Mouse (Mus musculus) intestine, embryonic 14.5 days (tissue): ENCODE results near the gene Slc44a1. TPM values are rescaled to one million over a fixed set of nuclear protein-coding genes. Genes with fewer than 3 reads are reported as not detected.

ENCODE experiments used
- ATAC-seq: fragments of 200-750 bp; cut with Nextera tagmentation; replicated peaks from 2 replicates; pipeline ENCODE4 v1.8.0; 2017; ENCODE audit warnings: low read depth, moderate number of reproducible peaks, moderate TSS enrichment, moderate library complexity; ENCODE audit not compliant: low FRiP score, low TSS enrichment
- DNase-seq: peaks from one replicate; pipeline ENCODE4 v3.0.0-alpha.2; 2018; ENCODE audit warnings: low spot score
- H3K27ac ChIP-seq: fragments of 300-500 bp; sonication (generic); 2 replicates; pipeline ENCODE4 v1.5.1; 2014; ENCODE audit warnings: low read depth, mild to moderate bottlenecking, control low read depth
- H3K27me3 ChIP-seq: fragments of 300-500 bp; sonication (generic); replicated peaks from 2 replicates; pipeline ENCODE4 v1.6.1; 2014; ENCODE audit warnings: low read length, control low read depth; ENCODE audit not compliant: control insufficient read depth, insufficient read depth
- H3K36me3 ChIP-seq: fragments of 300-500 bp; sonication (generic); 2 replicates; pipeline ENCODE4 v1.6.1; 2014; ENCODE audit warnings: low read length, control low read depth; ENCODE audit not compliant: control insufficient read depth, insufficient read depth
- H3K4me1 ChIP-seq: fragments of 300-500 bp; sonication (generic); replicated peaks from 2 replicates; pipeline ENCODE4 v1.6.1; 2014; ENCODE audit warnings: low read length, control low read depth, mixed read lengths; ENCODE audit not compliant: control insufficient read depth, insufficient read depth
- H3K4me2 ChIP-seq: fragments of 300-500 bp; sonication (generic); 2 replicates; pipeline ENCODE4 v1.6.1; 2014; ENCODE audit warnings: low read length
- H3K4me3 ChIP-seq: fragments of 300-500 bp; sonication (generic); 2 replicates; pipeline ENCODE4 v1.5.1; 2014; ENCODE audit warnings: low read depth, low read length, control low read depth, mixed read lengths
- H3K9ac ChIP-seq: fragments of 300-500 bp; sonication (generic); 2 replicates; pipeline ENCODE4 v1.6.1; 2014; ENCODE audit warnings: mild to moderate bottlenecking, low read length
- H3K9me3 ChIP-seq: fragments of 300-500 bp; sonication (generic); 2 replicates; pipeline ENCODE4 v1.6.1; 2016; ENCODE audit warnings: low read length, control low read depth; ENCODE audit not compliant: control insufficient read depth
- WGBS: fragments of 180-500 bp; shearing (Covaris S2); extraction: QIAGEN DNeasy Blood & Tissue Kit; methylation state at CpG from one replicate; pipeline ENCODE4 v1.1.7; 2014; 5-methylcytosine and 5-hydroxymethylcytosine counted together
- polyA plus RNA-seq: library from polyadenylated mRNA; unstranded; fragments of >200 nt; fragmentation: Nextera tagmentation; extraction: Ambion mirVana; gene quantifications from 2 replicates; pipeline ENCODE4 v1.2.1, GENCODE M21; 2014

The Slc44a1 gene
- polyA plus RNA-seq, 1 experiment from 2014 or later = 75.1 TPM

GRCm38 (mm10) chr4:53452976-53453889 is 13.0 kb downstream of the Slc44a1 start:
- Histone ChIP-seq H3K27ac (peak overlapping the region; percentile 55), H3K9ac (no peak overlapping the region), H3K4me2 (no peak overlapping the region), H3K4me3 (no peak overlapping the region), H3K9me3 (no peaks in the 10 kb centered on the region), H3K27me3 (no peaks in the 10 kb centered on the region), H3K4me1 (peaks cover 15% of the 10 kb centered on the region), H3K36me3 (no peaks in the 10 kb centered on the region)
- DNase-seq (no peak), ATAC-seq (no peak; the same call in 1 of the 2 replicates)
- WGBS = 42% methylated on average over 10 of the region's 10 CpGs

GRCm38 (mm10) chr4:53455885-53456284 is 15.7 kb downstream of the Slc44a1 start:
- DNase-seq (no peak), ATAC-seq (no peak)
- 77% methylated on average over 2 of the region's 2 CpGs for WGBS

DNA sequence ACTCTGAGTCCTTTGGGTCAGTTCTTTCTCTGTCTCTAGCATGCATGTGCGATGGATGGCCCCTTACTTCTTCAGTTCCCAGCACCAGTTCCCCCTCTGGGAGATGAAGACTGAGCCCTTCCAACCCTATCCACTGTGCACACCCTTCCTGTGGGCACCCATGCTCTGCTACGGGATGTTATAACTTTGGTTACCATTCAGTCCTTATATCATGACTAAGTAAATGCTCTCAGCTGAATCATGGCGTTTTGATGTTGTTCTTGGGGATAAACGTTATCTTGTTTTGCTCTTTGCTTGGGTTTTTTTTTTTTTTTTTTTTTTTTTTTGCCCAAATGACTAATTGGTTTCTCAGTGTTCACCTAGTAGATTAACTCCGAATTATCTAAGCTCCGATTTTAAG is 16.4 kb downstream of the Slc44a1 start:
- Histone ChIP-seq H3K4me1 (peaks cover 14% of the 10 kb centered on the region), H3K4me3 (no peak overlapping the region), H3K36me3 (no peaks in the 10 kb centered on the region), H3K9me3 (no peaks in the 10 kb centered on the region), H3K27ac (no peak overlapping the region), H3K4me2 (no peak overlapping the region), H3K27me3 (no peaks in the 10 kb centered on the region), H3K9ac (no peak overlapping the region)
- WGBS = 86% methylated on average over 6 of the region's 6 CpGs
- no peak for DNase-seq
- ATAC-seq = no peak

More at GRCm38 (mm10) chr4:53455885-53456284, 15.7 kb downstream of the Slc44a1 start:
- Histone ChIP-seq H3K9me3 (no peaks in the 10 kb centered on the region), H3K36me3 (no peaks in the 10 kb centered on the region), H3K4me3 (no peak overlapping the region), H3K4me1 (peaks cover 15% of the 10 kb centered on the region), H3K4me2 (no peak overlapping the region), H3K27me3 (no peaks in the 10 kb centered on the region), H3K9ac (no peak overlapping the region), H3K27ac (no peak overlapping the region)

DNA sequence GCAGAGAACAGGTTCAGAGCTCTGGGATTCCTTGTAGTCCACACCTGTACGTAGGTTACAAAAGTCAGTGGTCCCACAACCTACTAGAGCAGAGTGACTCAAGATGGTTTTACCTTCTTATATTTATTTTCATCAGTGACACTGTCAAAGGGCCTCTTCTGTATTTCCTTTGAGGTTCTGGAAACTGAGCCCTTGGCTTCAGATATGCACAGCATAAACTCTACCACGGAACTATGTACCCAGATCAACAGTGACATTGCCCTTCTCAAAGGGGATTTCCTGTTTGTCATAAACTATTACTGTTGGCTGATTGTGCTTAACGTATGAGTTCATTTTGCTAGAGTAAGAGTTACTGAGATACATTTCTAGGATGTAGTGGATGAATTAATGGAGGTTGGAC is 18.3 kb downstream of the Slc44a1 start:
- no peak for DNase-seq
- WGBS = 81% methylated on average over 3 of the region's 3 CpGs
- no peak overlapping the region for H3K9ac ChIP-seq

GRCm38 (mm10) chr4:53459697-53460096 is 19.5 kb downstream of the Slc44a1 start:
- WGBS = 65% methylated on average over 7 of the region's 7 CpGs
- Histone ChIP-seq H3K9me3 (no peaks in the 10 kb centered on the region), H3K4me2 (no peak overlapping the region), H3K4me3 (no peak overlapping the region), H3K27ac (no peak overlapping the region), H3K9ac (no peak overlapping the region), H3K4me1 (peaks cover 8% of the 10 kb centered on the region; the same call in 1 of the 2 replicates), H3K27me3 (no peaks in the 10 kb centered on the region), H3K36me3 (no peaks in the 10 kb centered on the region)
- DNase-seq (no peak), ATAC-seq (no peak; the same call in 1 of the 2 replicates)

More for the DNA sequence above, 18.3 kb downstream of the Slc44a1 start:
- no peak overlapping the region for H3K27ac ChIP-seq
- H3K36me3 ChIP-seq = no peaks in the 10 kb centered on the region
- H3K9me3 ChIP-seq = no peaks in the 10 kb centered on the region
- no peaks in the 10 kb centered on the region for H3K27me3 ChIP-seq
- peaks cover 6% of the 10 kb centered on the region; the same call in 1 of the 2 replicates for H3K4me1 ChIP-seq
- H3K4me2 ChIP-seq = no peak overlapping the region
- ATAC-seq = no peak
- no peak overlapping the region for H3K4me3 ChIP-seq

DNA sequence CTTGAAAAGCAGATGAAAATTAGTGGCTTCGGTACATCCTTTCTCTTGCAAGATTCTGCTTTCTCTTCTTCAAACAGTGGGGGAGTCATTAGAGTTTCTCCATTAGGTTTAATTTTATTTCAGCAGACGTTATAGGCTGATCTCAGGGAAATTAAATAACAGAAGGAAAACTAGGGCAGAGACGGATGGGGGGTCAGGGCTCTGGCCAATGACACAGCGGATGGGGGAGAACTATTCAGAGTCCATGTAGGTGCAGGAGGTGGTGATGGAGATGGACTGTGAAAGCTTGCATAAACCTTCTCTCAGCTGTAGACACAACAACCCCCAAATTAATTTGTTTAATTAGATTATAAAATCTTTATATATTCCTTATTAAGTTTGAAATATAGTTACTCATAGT is 20.8 kb downstream of the Slc44a1 start:
- peaks cover 9% of the 10 kb centered on the region; the same call in 1 of the 2 replicates for H3K4me1 ChIP-seq
- no peaks in the 10 kb centered on the region for H3K36me3 ChIP-seq
- H3K4me2 ChIP-seq = no peak overlapping the region
- DNase-seq (no peak), ATAC-seq (no peak)
- WGBS = 87% methylated on average over 4 of the region's 4 CpGs
- H3K27ac ChIP-seq = no peak overlapping the region
- no peak overlapping the region for H3K4me3 ChIP-seq
- H3K9ac ChIP-seq = no peak overlapping the region
- no peaks in the 10 kb centered on the region for H3K9me3 ChIP-seq
- H3K27me3 ChIP-seq = no peaks in the 10 kb centered on the region

DNA sequence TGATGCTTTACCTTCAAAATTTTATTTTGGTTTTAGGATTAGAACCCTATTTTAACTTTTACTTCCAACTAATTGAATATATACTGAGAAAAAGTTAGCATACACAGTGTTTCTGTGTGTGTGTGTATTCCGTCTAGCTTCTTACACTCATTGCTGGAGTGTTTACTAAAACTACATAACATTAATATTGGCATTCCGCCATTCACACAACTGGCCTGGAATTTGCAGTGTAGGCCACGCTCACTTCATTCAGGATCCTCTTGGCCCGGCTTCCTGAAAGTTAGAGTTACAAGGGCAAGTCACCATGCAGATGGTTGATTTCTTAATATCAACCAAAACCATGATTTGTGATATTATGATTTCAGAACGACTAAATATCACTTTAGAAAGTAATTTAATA is 21.9 kb downstream of the Slc44a1 start:
- no peak overlapping the region for H3K9ac ChIP-seq
- peaks cover 9% of the 10 kb centered on the region; the same call in 1 of the 2 replicates for H3K4me1 ChIP-seq
- H3K4me3 ChIP-seq = no peak overlapping the region
- no peaks in the 10 kb centered on the region for H3K9me3 ChIP-seq
- 51% methylated on average over 5 of the region's 5 CpGs for WGBS
- no peak for ATAC-seq
- no peak overlapping the region for H3K4me2 ChIP-seq
- H3K27ac ChIP-seq = no peak overlapping the region
- DNase-seq = no peak
- no peaks in the 10 kb centered on the region for H3K27me3 ChIP-seq
- H3K36me3 ChIP-seq = no peaks in the 10 kb centered on the region

DNA sequence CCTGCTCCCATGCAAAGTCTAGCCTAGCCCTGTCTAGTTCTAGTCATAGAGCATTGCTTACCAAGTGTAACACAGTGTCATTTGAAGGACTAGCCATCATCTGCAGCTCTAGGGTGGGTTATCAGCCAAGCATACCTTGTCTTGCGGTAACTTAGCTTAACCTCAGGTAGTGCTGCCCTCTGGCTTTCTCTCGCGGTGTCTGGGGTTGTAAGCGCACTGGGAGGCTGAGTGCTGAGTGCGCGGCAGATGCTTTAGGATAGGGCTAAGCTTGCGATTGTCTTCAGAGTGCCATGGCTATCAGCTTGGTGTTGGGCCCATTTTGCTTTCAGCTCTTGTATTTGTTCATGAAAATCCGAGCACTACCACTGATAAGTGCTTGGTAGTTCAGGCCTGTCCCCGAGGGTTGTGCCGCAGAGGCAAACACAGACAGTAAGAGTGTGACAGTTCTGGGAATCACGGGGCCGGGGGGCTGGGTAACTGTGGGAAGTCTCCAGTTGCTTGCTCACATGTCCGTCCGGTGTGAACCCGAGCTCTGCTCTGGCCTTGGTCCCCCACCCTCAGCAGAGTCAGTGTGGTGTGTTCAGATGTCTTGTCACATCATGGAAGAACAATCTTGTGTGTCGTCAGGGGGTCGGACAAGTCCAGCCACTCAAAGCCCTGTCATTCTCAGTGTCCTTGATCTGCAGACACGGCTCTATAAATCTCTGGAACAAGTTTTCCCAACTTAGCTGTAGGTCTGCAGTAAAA is 22.5 kb downstream of the Slc44a1 start:
- no peak overlapping the region for H3K27ac ChIP-seq
- H3K4me1 ChIP-seq = peaks cover 9% of the 10 kb centered on the region; the same call in 1 of the 2 replicates
- DNase-seq (no peak), ATAC-seq (no peak; the same call in 1 of the 2 replicates)
- H3K9ac ChIP-seq = no peak overlapping the region
- 78% methylated on average over 18 of the region's 18 CpGs for WGBS
- H3K4me3 ChIP-seq = no peak overlapping the region
- no peaks in the 10 kb centered on the region for H3K27me3 ChIP-seq
- no peaks in the 10 kb centered on the region for H3K36me3 ChIP-seq
- no peak overlapping the region for H3K4me2 ChIP-seq
- no peaks in the 10 kb centered on the region for H3K9me3 ChIP-seq
